Mouse (Mus musculus) heart, adult 2 months (tissue): ENCODE measurements around the gene Txlng. TPM values are rescaled to one million over a fixed set of nuclear protein-coding genes. Genes with fewer than 3 reads are reported as not detected.
A peak's percentile ranks its signal among the peaks of the same experiment; 100 is the strongest.
"Not testable (repeated sequence)": the region's sequence is repeated elsewhere in the genome, so short reads cannot be mapped to it uniquely, and the experiment has no call there.

Experiments used
- DNase-seq, 2 experiments: peaks; one replicate each; pipeline ENCODE4 v3.0.0; 2021
- H3K27ac ChIP-seq: fragments of 200-600 bp; 2 replicates; pipeline ENCODE4 v1.8.1; 2022
- H3K27me3 ChIP-seq: fragments of 200-500 bp; 2 replicates; pipeline ENCODE4 v1.6.1; 2012; ENCODE audit warnings: mild to moderate bottlenecking, low read length, inconsistent platforms, mixed read lengths; ENCODE audit not compliant: control insufficient read depth, insufficient read depth
- H3K36me3 ChIP-seq: fragments of 200-500 bp; 2 replicates; pipeline ENCODE4 v1.6.1; 2012; ENCODE audit warnings: low read length, inconsistent platforms; ENCODE audit not compliant: control insufficient read depth, insufficient read depth
- H3K4me1 ChIP-seq: fragments of 200-500 bp; 2 replicates; pipeline ENCODE4 v1.6.1; 2011; ENCODE audit warnings: low read length; ENCODE audit not compliant: control insufficient read depth, insufficient read depth
- H3K4me3 ChIP-seq: fragments of 200-600 bp; 2 replicates; pipeline ENCODE4 v1.8.1; 2022
- H3K79me2 ChIP-seq: fragments of 200-500 bp; replicated peaks from 2 replicates; pipeline ENCODE4 v1.6.1; 2012; ENCODE audit warnings: mild to moderate bottlenecking, inconsistent platforms, low read length, moderate library complexity, mixed read lengths; ENCODE audit not compliant: control insufficient read depth, insufficient read depth
- H3K9ac ChIP-seq: fragments of 200-500 bp; 2 replicates; pipeline ENCODE4 v1.6.1; 2012; ENCODE audit warnings: low read depth, mild to moderate bottlenecking, control low read depth, inconsistent platforms, low read length, mixed read lengths
- CTCF ChIP-seq: fragments of 200-600 bp; IDR thresholded peaks from 2 replicates; pipeline ENCODE4 v1.8.1; 2022; ENCODE audit warnings: antibody characterized with exemption, mild to moderate bottlenecking, moderate library complexity
- EP300 ChIP-seq: fragments of 200-500 bp; IDR thresholded peaks from 2 replicates; pipeline ENCODE4 v1.6.1; 2011; ENCODE audit warnings: low read depth, low read length, control low read depth; ENCODE audit not compliant: insufficient read depth
- POLR2A ChIP-seq: fragments of 200-500 bp; IDR thresholded peaks from 2 replicates; pipeline ENCODE4 v1.6.1; 2011; ENCODE audit warnings: mild to moderate bottlenecking, low read depth, low read length, control low read depth; ENCODE audit not compliant: insufficient read depth
- WGBS: fragments of 180-500 bp; shearing (Covaris S2); methylation state at CpG from one replicate; pipeline ENCODE4 v1.1.7; 2018; 5-methylcytosine and 5-hydroxymethylcytosine counted together
- intact Hi-C: fragments of 180-260 bp; cut with DNase I; formaldehyde crosslinking; loops from one replicate; pipeline ENCODE4 v1.15.1; 2025
- polyA plus RNA-seq: library from polyadenylated mRNA; depleted of rRNA; stranded (reverse); fragments of >200 nt; gene quantifications from 2 replicates; pipeline ENCODE4 v1.2.3, GENCODE M21; 2012
- total RNA-seq, 2 experiments: library from RNA; stranded (reverse); gene quantifications; 2 replicates each; pipeline ENCODE4 v1.2.3; 2021

The Txlng gene
- total and polyA plus RNA-seq, 3 experiments = 2.8 to 8.1 (median 6.9) TPM

DNA sequence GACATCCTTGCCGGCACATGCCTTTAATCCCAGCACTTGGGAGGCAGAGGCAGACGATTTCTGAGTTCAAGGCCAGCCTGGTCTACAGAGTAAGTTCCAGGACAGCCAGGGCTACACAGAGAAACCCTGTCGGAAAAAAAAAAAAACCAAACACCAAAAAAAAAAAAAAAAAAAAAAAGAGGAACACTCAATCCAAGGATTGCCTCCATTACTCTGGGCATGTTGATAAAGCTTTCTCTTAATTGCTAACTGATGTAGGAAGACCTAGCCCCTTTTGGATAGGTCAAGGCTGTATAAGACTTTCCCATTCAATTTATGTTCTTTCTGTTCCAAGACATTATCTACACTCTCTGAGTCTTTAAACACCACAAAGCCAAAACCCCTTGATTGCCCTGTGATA is 16.3 kb upstream of the Txlng start:
- TF ChIP-seq EP300 = no peak
- no peak for TF ChIP-seq POLR2A
- no peak for TF ChIP-seq CTCF

DNA sequence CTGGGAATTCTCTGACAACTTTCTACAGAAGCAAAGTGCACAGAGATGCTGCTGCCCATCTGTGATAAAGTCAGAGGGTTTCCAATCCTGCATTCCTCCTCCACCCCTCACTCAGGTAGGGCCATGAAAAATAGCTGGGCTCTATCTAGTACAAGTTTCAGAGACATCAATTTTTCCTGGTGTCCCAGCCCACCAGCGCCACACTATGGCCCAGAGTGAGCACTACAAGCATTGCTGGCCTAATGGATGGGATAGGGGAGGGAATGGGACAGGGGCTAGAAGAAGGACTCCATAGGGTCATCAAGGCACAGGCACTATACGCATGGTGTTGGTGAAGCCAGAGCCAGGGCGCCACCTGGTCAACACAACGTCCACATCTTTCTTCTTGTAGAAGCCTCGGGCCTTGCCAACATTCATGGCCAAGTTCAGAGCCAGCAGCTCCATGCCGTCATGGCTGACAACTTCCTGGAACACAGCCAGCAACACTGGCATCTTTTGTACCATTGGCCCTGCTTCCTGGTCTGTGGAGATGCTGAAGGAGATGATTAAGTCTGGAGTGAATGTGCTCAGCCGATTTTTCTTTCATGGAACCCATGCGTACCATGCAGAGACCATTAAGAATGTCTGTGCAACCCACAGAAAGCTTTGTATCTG is 15.3 kb upstream of the Txlng start:
- Histone ChIP-seq H3K36me3 (no peaks in the 10 kb centered on the region), H3K4me1 (no peaks in the 10 kb centered on the region), H3K27me3 (no peaks in the 10 kb centered on the region), H3K27ac (no peak overlapping the region), H3K9ac (no peak overlapping the region), H3K4me3 (no peak overlapping the region), H3K79me2 (no peaks in the 10 kb centered on the region)
- TF ChIP-seq POLR2A (no peak), CTCF (0 out of 2 replicates have a peak, but pooled peaks have one; percentile 3), EP300 (no peak)
- 67% methylated on average over 8 of the region's 8 CpGs for WGBS
- intact Hi-C loops = no loop called here
- DNase-seq = no peak

More for the DNA sequence above, 16.3 kb upstream of the Txlng start:
- 72% methylated on average over 3 of the region's 3 CpGs for WGBS
- Histone ChIP-seq H3K27ac (no peak overlapping the region), H3K9ac (no peak overlapping the region), H3K36me3 (no peaks in the 10 kb centered on the region), H3K27me3 (no peaks in the 10 kb centered on the region), H3K4me3 (no peak overlapping the region), H3K4me1 (no peaks in the 10 kb centered on the region), H3K79me2 (no peaks in the 10 kb centered on the region)
- no peak for DNase-seq
- intact Hi-C loops = no loop called here

DNA sequence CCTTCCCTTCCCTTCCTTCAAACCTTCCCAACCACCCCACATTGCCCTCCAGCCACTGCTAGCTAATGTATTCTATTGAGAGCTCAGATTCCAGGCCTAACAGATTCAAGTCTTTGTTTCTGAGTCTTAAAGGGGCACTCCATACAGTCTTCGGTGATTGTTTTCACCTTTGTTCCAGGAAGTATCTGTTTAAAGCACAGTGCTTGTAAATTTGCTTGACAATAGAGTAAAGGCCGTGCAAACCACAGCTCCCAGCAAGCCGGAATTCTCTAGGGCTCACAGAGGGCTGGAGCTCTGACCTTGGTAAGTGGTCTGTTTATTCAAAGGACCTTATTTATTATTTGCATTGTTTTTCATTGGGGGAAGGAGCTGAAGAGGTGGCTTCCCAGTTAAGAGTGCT is 2.8 kb upstream of the Txlng start:
- Histone ChIP-seq H3K27me3 (no peaks in the 10 kb centered on the region), H3K9ac (no peak overlapping the region), H3K27ac (no peak overlapping the region), H3K4me3 (no peak overlapping the region), H3K36me3 (no peaks in the 10 kb centered on the region), H3K79me2 (no peaks in the 10 kb centered on the region), H3K4me1 (no peaks in the 10 kb centered on the region)
- TF ChIP-seq CTCF (no peak), EP300 (no peak), POLR2A (no peak)
- intact Hi-C loops = no loop called here
- WGBS = 60% methylated on average over 3 of the region's 3 CpGs
- DNase-seq = no peak

DNA sequence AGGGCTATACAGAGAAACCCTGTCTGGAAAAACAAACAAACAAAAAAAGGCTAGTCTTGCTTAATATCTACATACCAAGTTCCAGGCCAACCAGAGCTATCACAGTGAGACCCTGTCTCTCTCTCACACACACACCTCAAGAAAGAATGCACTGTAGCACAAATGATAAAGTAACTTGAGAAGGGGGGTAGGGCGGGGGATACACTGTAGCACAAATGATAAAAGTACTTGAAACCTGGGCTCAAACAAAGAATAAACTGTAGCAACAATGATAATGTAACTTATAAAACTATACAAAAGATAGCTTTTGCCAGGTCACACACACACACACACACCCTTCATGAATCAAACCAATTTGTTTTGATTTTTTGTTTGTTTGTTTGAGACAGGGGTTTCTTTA is 2.3 kb upstream of the Txlng start:
- Histone ChIP-seq H3K27ac (no peak overlapping the region), H3K9ac (no peak overlapping the region), H3K27me3 (no peaks in the 10 kb centered on the region), H3K36me3 (no peaks in the 10 kb centered on the region), H3K4me3 (no peak overlapping the region), H3K79me2 (no peaks in the 10 kb centered on the region), H3K4me1 (no peaks in the 10 kb centered on the region)
- TF ChIP-seq CTCF = no peak
- TF ChIP-seq EP300 = no peak
- no peak for TF ChIP-seq POLR2A
- DNase-seq = no peak
- 71% methylated on average over 1 of the region's 1 CpGs for WGBS
- intact Hi-C loops = no loop called here

DNA sequence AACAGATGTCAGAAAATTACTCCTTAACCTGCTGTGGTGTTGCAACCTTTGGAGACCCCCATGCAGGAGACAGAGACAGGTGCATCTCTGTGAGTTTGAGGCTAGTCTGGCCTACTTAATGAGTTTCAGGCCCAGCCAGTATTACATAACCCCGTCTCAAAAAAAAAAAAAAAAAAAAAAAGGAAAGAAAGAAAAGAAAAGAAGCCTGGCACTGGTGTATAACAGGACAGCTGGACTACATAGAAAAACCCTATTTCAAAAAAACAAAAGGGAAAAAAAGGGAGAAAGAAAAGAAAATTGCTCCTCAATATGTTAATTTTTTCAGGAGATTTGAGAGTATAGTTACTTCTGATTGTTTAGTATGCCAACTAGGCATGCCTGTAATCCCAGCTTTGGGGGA is 1.8 kb upstream of the Txlng start:
- Histone ChIP-seq H3K4me1 (no peaks in the 10 kb centered on the region), H3K4me3 (no peak overlapping the region), H3K27ac (no peak overlapping the region), H3K79me2 (no peaks in the 10 kb centered on the region), H3K36me3 (no peaks in the 10 kb centered on the region), H3K9ac (no peak overlapping the region), H3K27me3 (no peaks in the 10 kb centered on the region)
- no peak for DNase-seq
- intact Hi-C loops = no loop called here
- 22% methylated on average over 1 of the region's 1 CpGs for WGBS
- TF ChIP-seq EP300 (no peak), CTCF (no peak), POLR2A (no peak)

DNA sequence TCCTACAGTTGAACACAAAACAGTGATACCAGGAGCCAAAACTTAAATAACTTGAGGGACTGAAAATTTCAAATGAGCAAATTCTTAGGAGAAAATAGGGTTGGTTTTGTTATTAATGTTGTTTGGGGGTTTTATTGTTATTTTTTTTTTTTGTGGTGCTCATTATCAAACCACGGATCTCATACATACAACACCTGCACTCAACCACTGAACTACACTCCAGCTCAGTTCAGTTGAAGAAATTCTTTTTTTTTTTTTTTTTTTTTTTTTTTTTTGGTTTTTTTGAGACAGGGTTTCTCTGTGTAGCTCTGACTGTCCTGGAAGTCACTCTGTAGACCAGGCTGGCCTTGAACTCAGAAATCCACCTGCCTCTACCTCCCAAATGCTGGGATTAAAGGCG is 1.1 kb upstream of the Txlng start:
- H3K4me1 ChIP-seq, H3K9ac ChIP-seq, DNase-seq, H3K27ac ChIP-seq, H3K4me3 ChIP-seq, H3K27me3 ChIP-seq, H3K36me3 ChIP-seq, H3K79me2 ChIP-seq, intact Hi-C loops: not testable (repeated sequence)
- 66% methylated on average over 2 of the region's 2 CpGs for WGBS
